Mouse (Mus musculus) MEL (cell line): ENCODE measurements around the gene Gabarapl2.

Experiments
- CTCF ChIP-seq, 3 experiments: IDR thresholded peaks in 2 of 3; conservative IDR thresholded peaks in 1 of 3; 2 replicates each; pipeline ENCODE4 v1.5.1; 2011 to 2012; ENCODE audit warnings: low read length in 3 of 3, low read depth in 2 of 3, mild to moderate bottlenecking in 2 of 3, improper control_type of control experiment in 1 of 3, inconsistent platforms in 1 of 3, mixed read lengths in 1 of 3, moderate library complexity in 1 of 3; ENCODE audit not compliant: control insufficient read depth in 1 of 3, insufficient read depth in 1 of 3, poor library complexity in 1 of 3, severe bottlenecking in 1 of 3
- EP300 ChIP-seq, 2 experiments: IDR thresholded peaks; 2 replicates each; pipeline ENCODE4 v1.6.1; 2011; ENCODE audit warnings: improper control_type of control experiment in 2 of 2, low read length in 2 of 2, low read depth in 1 of 2, mild to moderate bottlenecking in 1 of 2
- POLR2A ChIP-seq, 2 experiments: IDR thresholded peaks; 2 replicates each; pipeline ENCODE4 v1.6.1; 2011 to 2012; ENCODE audit warnings: low read length in 2 of 2, mild to moderate bottlenecking in 2 of 2, control low read depth in 1 of 2, improper control_type of control experiment in 1 of 2, low read depth in 1 of 2, moderate library complexity in 1 of 2; ENCODE audit not compliant: control insufficient read depth in 1 of 2, insufficient read depth in 1 of 2, poor library complexity in 1 of 2
- ZMIZ1 ChIP-seq: IDR thresholded peaks from 2 replicates; pipeline ENCODE4 v1.6.1; 2012; ENCODE audit warnings: low read depth, mild to moderate bottlenecking, inconsistent platforms, low read length, improper control_type of control experiment, moderate library complexity

DNA sequence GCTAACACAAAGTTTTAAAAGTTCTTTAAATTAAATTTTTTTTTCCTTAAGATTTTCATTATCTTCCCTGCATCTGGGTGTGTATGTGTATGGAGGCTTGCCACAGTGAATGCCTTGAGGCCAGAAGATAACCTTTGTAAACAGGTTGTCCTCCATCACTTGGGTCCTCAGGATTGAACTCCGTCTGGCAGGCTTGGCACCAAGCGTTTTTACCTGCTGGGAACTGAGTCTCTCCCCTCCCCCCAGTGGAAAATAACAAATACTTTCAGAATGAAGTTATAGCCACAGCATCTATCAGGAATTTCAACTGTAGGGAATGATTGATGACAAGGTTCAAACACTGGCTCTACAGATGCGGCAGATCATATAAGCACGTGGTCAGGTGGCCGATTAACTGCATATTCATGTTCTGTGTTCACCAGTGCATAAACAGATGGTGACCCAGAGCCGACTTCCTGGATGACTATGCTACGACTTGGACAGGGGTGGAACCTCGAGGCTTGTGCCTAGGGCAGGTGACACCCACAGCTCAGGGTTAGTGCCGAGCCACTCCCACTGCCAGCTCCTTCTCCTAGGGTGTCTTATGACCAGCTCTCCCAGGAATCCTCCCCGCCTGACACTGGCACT is 874 bp upstream of the Gabarapl2 start:
- TF ChIP-seq ZMIZ1 (no peak), CTCF (IDR thresholded peaks at IDR 0.05 in 2 of 3, conservative IDR thresholded peaks at IDR 0.05 in 1 of 3; ENCODE audit: control insufficient read depth in 1 of 3, insufficient read depth in 1 of 3, low read depth in 2 of 3, low read length in 3 of 3, poor library complexity in 1 of 3, severe bottlenecking in 1 of 3) (no peak), EP300 (IDR thresholded peaks at IDR 0.05; ENCODE audit: low read depth in 1 of 2, low read length in 2 of 2) (no peak), POLR2A (IDR thresholded peaks at IDR 0.05; ENCODE audit: control insufficient read depth in 1 of 2, insufficient read depth in 1 of 2, low read depth in 1 of 2, low read length in 2 of 2, poor library complexity in 1 of 2) (no peak)
